Mouse (Mus musculus) brain, embryonic 14.5 days (tissue): ENCODE data around the gene Apaf1. TPM values are rescaled to one million over a fixed set of nuclear protein-coding genes. Genes with fewer than 3 reads are reported as not detected.
A peak's percentile ranks its signal among the peaks of the same experiment; 100 is the strongest.

Source experiments
- DNase-seq: peaks from one replicate; pipeline ENCODE4 v3.0.0-alpha.2; 2011; ENCODE audit warnings: low read depth
- CTCF ChIP-seq: fragments of 200-500 bp; IDR thresholded peaks from 2 replicates; pipeline ENCODE4 v1.5.1; 2012; ENCODE audit warnings: inconsistent platforms, mild to moderate bottlenecking, moderate library complexity, borderline replicate concordance; ENCODE audit not compliant: insufficient read depth, insufficient read length; ENCODE audit errors: extremely low read depth
- POLR2A ChIP-seq: fragments of 200-500 bp; IDR thresholded peaks from 2 replicates; pipeline ENCODE4 v1.6.1; 2012; ENCODE audit warnings: mild to moderate bottlenecking, inconsistent platforms, borderline replicate concordance; ENCODE audit not compliant: poor library complexity, insufficient read depth, insufficient read length, severe bottlenecking; ENCODE audit errors: extremely low read depth
- polyA plus RNA-seq: library from polyadenylated mRNA; depleted of rRNA; stranded (reverse); fragments of >200 nt; gene quantifications from 2 replicates; pipeline ENCODE4 v1.2.3, GENCODE M21; 2012

Gene Apaf1
- polyA plus RNA-seq, 1 experiment: 31.3 TPM

DNA sequence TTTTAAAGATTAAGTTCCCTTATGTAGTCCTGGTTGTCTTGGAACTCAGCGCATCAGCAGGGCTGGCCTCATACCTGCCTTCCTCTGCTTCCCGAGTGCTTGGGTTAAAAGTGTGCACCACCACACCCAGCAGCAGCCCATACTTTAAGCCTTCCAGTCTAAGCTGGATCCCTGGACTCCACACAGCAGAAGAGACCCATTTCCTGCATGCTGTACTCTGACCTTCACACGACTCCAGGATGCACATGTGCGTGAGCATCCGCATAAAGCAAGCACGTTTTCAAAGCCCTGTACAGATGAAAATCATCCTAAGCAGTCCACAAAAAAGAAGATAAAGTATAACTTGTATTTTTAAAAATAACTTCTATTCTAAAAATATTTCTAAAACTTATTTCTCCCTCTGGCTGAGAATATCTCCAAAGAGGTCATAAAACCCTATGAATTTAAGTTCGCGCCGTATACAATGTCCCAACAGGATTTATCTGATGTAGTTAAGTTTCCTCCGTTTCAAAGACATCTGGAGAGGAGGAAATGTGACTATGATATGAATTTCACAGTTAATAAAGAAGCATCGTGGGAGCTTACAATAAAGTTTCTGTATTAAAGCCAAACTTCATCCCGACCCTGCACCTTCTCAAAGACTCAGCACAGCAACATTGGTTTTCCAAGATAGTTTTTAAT is 76.6 kb downstream of the Apaf1 start:
- TF ChIP-seq POLR2A (no peak), CTCF (no peak)
- DNase-seq: no peak

DNA sequence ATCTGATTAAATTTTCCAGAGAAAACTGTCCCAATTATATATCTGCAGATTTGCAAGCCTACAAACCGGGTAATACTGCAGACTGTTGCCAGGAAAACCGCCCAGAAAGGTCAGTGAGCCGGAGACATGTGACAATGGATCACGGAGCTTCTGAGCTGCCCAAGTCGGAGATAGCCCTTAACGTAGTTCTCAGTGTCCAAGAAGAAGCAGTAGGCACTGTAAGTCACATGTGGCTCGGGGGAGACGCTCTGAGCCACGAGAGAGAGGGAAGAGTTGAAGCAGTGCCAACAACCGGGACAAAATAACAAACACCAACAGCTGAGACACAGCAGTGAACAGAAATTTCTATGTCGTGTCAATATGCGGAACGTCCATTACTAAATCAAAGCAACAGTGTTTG is 81.1 kb downstream of the Apaf1 start:
- TF ChIP-seq POLR2A (no peak), CTCF (no peak)
- peak; percentile 73 for DNase-seq

GRCm38 (mm10) chr10:90999899-91000298 is 82.7 kb downstream of the Apaf1 start:
- peak; percentile 31 for DNase-seq
- TF ChIP-seq POLR2A: no peak
- no peak for TF ChIP-seq CTCF

DNA sequence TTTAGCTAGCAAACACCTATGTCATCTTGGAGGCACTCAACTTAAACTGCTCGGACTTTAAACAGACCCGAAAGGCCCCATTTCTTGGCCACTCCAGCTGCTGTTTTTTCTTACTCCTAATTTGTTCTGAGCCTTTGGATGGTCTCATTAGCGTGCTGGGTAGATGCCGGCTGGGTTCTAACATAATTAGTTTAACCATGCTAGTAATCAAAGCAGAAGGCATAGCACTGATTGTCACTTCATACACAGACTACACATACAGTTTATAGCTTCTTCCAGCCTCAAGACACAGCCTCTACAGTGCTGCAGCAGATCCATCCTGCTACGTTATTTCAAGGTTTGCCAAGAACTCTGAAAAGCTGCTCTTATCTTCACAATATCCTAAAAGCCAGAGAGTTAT is 88.7 kb downstream of the Apaf1 start:
- DNase-seq: peak; percentile 71
- TF ChIP-seq POLR2A (no peak), CTCF (no peak)

GRCm38 (mm10) chr10:90992237-90992636 is 90.3 kb downstream of the Apaf1 start:
- no peak for TF ChIP-seq POLR2A
- no peak for DNase-seq

DNA sequence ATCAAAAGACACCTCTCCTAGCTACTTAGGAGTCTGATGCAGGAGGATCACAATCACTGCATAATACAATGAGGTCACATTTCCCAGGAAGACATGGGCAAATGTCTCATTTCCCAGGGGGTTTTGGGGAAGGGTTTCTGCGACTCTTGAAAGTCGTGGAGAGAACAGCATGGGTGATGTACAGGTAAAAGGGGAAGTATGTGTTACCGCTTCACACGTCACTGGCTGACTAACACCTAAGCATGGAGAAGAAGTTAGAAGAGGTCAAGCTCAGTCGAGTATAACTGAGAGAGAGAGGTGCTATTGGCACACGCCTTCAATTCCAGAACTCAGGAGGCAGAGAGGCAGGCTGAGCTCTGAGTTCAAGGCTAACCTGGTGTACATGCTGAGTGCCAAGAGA is 92.2 kb downstream of the Apaf1 start:
- TF ChIP-seq POLR2A: no peak

GRCm38 (mm10) chr10:90983046-90983445 is 99.5 kb downstream of the Apaf1 start:
- TF ChIP-seq POLR2A (no peak), CTCF (no peak)
- DNase-seq: peak; percentile 47

More for the DNA sequence above, 92.2 kb downstream of the Apaf1 start:
- DNase-seq: no peak

GRCm38 (mm10) chr10:90981811-90982210 is 100.8 kb downstream of the Apaf1 start:
- TF ChIP-seq CTCF (no peak), POLR2A (no peak)
- no peak for DNase-seq

GRCm38 (mm10) chr10:90974491-90974890 is 108.1 kb downstream of the Apaf1 start:
- DNase-seq: no peak
- TF ChIP-seq CTCF (no peak), POLR2A (no peak)

DNA sequence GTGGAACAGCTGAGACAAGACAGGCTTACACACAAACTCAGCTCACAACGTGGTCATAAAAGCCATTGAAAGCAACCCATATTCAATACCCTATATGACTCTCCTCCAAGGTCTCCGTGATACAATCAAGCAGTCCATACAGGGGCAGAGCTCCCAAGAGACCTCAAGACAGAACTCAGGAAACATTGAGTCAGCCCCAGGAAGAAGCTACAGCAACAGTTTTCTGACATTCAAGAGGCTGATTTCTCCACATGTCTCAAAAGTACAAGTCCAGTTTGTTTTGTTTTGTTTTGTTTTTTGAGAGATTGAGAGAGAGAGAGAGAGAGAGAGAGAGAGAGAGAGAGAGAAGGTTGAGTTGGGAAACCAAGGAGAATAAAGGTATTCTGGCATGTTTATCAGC is 108.5 kb downstream of the Apaf1 start:
- DNase-seq: no peak

GRCm38 (mm10) chr10:90970560-90970959 is 112.0 kb downstream of the Apaf1 start:
- no peak for DNase-seq
- TF ChIP-seq CTCF (no peak), POLR2A (no peak)

More for the DNA sequence above, 108.5 kb downstream of the Apaf1 start:
- no peak for TF ChIP-seq POLR2A
- TF ChIP-seq CTCF: no peak

DNA sequence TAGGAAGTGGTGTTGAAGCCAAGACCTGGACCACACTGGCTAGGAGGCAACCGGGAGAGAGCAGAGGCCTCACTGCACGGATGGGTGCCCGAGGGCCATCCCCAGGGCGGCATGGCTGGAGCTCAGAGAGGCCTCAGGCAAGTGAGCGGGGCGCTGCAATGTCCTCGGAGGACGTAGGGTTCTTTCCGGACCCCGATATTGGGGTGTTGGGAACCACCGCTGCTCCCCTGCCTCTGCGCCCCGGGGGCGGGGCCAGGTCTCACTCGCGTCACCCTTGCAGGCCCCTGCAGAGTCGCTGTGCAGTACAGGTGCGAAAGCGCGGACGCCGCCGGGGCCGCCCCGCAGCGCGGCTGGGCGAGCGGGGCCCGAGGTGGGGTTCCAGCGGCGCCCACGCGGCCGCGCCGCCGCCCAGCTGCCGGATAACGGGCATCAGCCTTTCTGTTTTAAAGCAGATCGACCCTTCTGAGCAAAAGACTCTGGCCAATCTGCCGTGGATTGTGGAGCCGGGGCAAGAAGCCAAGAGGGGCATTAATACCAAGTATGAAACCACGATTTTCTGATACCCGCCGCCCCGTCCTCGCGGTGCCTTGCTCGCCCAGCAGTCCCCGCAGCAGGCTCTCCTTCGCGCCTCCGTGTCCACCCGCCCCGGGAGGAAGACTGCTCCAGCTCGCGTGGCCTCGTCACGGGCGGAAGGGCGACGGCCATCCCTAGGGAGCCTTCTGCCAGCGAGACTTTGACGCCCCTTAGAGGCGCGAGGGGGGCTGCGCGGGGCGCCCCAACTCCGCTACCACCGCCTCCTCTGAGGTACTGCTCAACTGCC is 113.0 kb downstream of the Apaf1 start:
- DNase-seq: peak; percentile 46
- no peak for TF ChIP-seq CTCF
- TF ChIP-seq POLR2A: no peak

- DNase-seq: no peak
- TF ChIP-seq POLR2A: no peak
- TF ChIP-seq CTCF: no peak
These were observed 114.3 kb downstream of the Apaf1 start for GRCm38 (mm10) chr10:90968247-90968646.
